Mouse (Mus musculus) E14TG2a.4 (cell line): ENCODE measurements around the gene Rbm12b1.
"Not testable (repeated sequence)": the region's sequence is repeated elsewhere in the genome, so short reads cannot be mapped to it uniquely, and the experiment has no call there.

Source experiments
- H3K27me3 ChIP-seq: 2 replicates; pipeline ENCODE4 v1.6.1; 2014; ENCODE audit warnings: low read length, control low read depth; ENCODE audit not compliant: insufficient read depth
- H3K36me3 ChIP-seq: 2 replicates; pipeline ENCODE4 v1.6.1; 2014; ENCODE audit warnings: low read length, control low read depth; ENCODE audit not compliant: insufficient read depth
- H3K4me1 ChIP-seq: replicated peaks from 2 replicates; pipeline ENCODE4 v1.6.1; 2014; ENCODE audit warnings: low read depth, low read length, control low read depth
- H3K4me3 ChIP-seq: replicated peaks from 2 replicates; pipeline ENCODE4 v1.5.1; 2014; ENCODE audit warnings: mild to moderate bottlenecking, low read length
- H3K9me3 ChIP-seq: 2 replicates; pipeline ENCODE4 v1.6.1; 2014; ENCODE audit warnings: low read length, control low read depth
- CTCF ChIP-seq: conservative IDR thresholded peaks from 2 replicates; pipeline ENCODE4 v1.5.1; 2014; ENCODE audit warnings: low read length
- NANOG ChIP-seq: IDR thresholded peaks from 2 replicates; pipeline ENCODE4 v1.6.1; 2014; ENCODE audit warnings: borderline replicate concordance, low read length, mixed read lengths
- POU5F1 ChIP-seq: IDR thresholded peaks from 2 replicates; pipeline ENCODE4 v1.6.1; 2014; ENCODE audit warnings: low read length, borderline replicate concordance

Gene Rbm12b1

DNA sequence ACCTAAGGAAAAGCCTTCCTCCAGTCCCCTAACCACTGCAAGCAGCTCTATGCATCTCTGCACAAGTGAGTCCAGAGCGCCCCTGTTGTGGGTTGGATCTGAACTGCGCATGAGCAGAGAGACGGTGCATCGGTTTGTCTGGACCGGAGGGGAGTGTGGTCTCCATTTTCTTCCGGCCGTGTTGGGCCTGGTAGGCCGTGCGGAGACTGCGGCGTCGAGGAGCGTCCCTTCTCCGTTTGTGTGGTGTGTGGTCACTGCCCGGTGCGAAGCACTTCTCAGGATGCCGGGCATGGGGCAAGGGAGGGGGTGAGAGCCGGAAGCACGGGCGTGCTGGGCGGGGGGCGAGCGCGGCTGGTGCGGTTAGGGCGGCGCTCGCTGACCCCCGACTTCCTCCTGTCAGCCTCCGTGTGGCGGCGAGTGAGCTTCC, at the start of gene Rbm12b1:
TSS of gene Rbm12b1 (plus strand) at position 124 of the 427 bp plus-strand sequence.
- peak within 1 kb of the TSS; percentile 74 for H3K4me3 ChIP-seq
- not testable (repeated sequence) for H3K36me3 ChIP-seq, H3K9me3 ChIP-seq, H3K27me3 ChIP-seq, H3K4me1 ChIP-seq

GRCm38 (mm10) chr4:12140592-12141062, 563 bp downstream of the Rbm12b1 start:
- not testable (repeated sequence) for H3K27me3 ChIP-seq, H3K9me3 ChIP-seq, H3K4me1 ChIP-seq, H3K36me3 ChIP-seq
- peak overlapping the region; percentile 74 for H3K4me3 ChIP-seq

- H3K4me1 ChIP-seq, H3K36me3 ChIP-seq, H3K4me3 ChIP-seq, H3K27me3 ChIP-seq, H3K9me3 ChIP-seq: not testable (repeated sequence)
These were observed 1.5 kb downstream of the Rbm12b1 start for GRCm38 (mm10) chr4:12141516-12141915.

GRCm38 (mm10) chr4:12147660-12148059, 7.6 kb downstream of the Rbm12b1 start:
- Histone ChIP-seq H3K4me3 (no peak overlapping the region), H3K4me1 (no peaks in the 10 kb centered on the region)

GRCm38 (mm10) chr4:12170986-12171317, 30.9 kb downstream of the Rbm12b1 start:
- Histone ChIP-seq H3K4me1 (peaks cover 12% of the 10 kb centered on the region), H3K36me3 (peaks cover 20% of the 10 kb centered on the region), H3K9me3 (no peaks in the 10 kb centered on the region), H3K27me3 (0 out of 2 replicates have a peak, but pooled peaks cover 3% of the 10 kb centered on the region), H3K4me3 (peak overlapping the region; percentile 90)
- no peak for TF ChIP-seq POU5F1
- no peak for TF ChIP-seq CTCF
- no peak for TF ChIP-seq NANOG

More at GRCm38 (mm10) chr4:12147660-12148059, 7.6 kb downstream of the Rbm12b1 start:
- Histone ChIP-seq H3K36me3 (peaks cover 8% of the 10 kb centered on the region), H3K9me3 (no peaks in the 10 kb centered on the region), H3K27me3 (no peaks in the 10 kb centered on the region)
- TF ChIP-seq NANOG (no peak), POU5F1 (no peak), CTCF (no peak)

DNA sequence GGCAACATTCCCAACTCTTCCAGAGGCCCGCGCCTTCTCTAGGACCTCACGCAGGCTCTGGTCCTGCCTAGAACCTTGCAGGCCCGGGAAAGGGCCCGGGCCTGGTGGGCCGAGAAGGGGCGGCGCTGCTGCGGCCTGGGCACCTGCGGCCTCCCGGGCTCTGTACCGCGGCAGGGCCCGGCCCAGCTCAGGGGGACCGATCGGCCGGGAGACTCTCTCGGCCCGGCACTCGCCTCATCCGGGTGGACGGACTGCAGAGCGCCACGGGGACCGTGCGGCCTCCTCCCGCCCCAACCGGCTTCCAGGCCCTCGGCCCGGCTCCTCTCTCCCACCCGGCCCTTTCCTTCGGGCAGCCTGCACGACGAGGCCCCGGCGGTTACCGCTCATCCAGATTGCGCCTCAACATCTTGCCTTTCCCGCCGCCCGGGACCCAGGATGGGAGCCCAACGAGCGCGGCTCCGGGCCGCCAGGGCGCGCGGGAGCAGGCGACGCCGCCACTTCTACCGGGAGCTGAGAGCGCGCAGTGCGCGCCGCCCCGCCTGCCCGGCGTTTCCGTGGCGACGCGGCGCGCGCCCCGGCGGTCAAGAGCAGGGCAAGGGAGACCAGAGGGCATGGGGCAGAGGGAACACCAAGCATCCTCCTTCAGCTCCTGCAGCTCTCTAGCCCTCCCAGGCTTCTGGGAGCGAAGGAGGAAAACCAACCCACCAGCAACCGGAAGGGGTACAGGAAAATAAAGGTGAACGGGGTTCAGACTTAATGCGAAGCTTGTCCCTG, 31.4 kb downstream of the Rbm12b1 start, which contains the start of gene Fam92a:
TSS of gene Fam92a (minus strand) at position 698 of the 774 bp plus-strand sequence.
- Histone ChIP-seq H3K27me3 (0 out of 2 replicates have a peak, but pooled peaks cover 3% of the 10 kb centered on the region), H3K36me3 (peaks cover 15% of the 10 kb centered on the region), H3K9me3 (no peaks in the 10 kb centered on the region), H3K4me3 (peak within 1 kb of the TSS; percentile 90), H3K4me1 (peaks cover 12% of the 10 kb centered on the region)
- no peak for TF ChIP-seq POU5F1
- no peak for TF ChIP-seq NANOG
- no peak for TF ChIP-seq CTCF

GRCm38 (mm10) chr4:12178992-12179391, 38.9 kb downstream of the Rbm12b1 start:
- H3K4me3 ChIP-seq: no peak overlapping the region
- H3K27me3 ChIP-seq: peaks cover 4% of the 10 kb centered on the region; the same call in 1 of the 2 replicates
- no peaks in the 10 kb centered on the region for H3K36me3 ChIP-seq
- no peaks in the 10 kb centered on the region for H3K4me1 ChIP-seq
- H3K9me3 ChIP-seq: no peaks in the 10 kb centered on the region
- TF ChIP-seq NANOG: no peak
- TF ChIP-seq POU5F1: no peak
- no peak for TF ChIP-seq CTCF
